Mouse (Mus musculus): ENCODE results near the gene Olfr172.
A peak's percentile ranks its signal among the peaks of the same experiment; 100 is the strongest.

The Olfr172 gene

DNA sequence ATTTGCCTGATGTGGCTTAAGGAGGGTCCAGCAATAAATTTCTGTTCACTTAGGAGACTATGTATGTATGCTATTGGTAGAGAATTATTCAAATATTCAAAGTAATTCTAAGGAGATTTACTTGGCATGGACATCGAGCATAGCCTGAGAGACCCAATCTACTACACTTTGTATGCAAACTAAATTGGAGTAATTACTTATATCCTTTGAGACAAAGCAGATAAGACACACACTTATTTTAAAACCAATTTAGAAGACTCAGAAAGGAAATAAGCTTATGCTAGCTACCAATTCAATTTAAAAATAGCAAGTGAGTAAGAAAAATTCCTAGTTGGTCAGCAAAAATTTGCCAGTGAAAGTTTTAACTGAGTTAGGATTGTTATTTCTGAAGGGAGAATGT, at the start of gene Olfr172:
TSS of gene Olfr172 (minus strand) at position 101 of the 400 bp plus-strand sequence.
- no peak for DNase-seq (ENCODE audit: low read depth, low spot score)

DNA sequence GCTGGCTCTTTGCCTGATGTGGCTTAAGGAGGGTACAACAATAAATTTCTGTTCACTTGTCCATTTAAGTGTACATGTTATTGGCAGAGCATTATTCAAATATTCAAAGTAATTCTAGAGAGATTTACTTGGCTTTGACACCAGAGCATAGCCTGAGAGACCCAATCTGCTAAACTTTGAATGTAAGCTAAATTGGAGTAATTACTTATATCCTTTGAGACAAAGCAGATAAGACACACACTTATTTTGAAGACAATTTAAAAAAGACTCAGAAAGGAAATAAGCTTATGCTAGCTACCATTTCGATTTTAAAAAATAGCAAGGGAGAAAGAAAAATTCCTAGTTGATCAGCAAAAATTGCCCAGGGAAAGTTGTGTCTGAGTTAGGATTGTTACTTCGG, 37.2 kb upstream of the Olfr172 start, which contains the start of gene Olfr173:
TSS of gene Olfr173 (minus strand) at position 101 of the 400 bp plus-strand sequence.
- no peak for DNase-seq (ENCODE audit: low read depth, low spot score)

DNA sequence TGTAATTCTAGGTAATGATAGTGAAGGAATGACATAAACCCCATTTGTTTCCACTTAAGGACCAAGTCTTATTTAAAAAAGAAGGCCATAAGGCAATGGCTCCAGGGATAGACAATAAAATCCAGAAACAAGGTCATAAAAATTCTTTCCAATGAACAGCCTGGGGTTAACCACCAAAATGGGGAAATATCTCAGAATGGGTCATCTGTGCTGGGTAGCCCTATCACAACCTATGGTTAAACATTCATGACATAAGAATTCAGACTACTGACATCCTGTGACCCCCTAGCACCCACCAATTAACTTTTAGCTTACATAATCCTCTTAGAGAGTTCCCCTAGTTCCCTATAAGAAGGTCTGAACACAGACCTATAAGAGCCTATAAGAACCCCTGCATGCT, 6.8 kb downstream of the Olfr172 start:
- DNase-seq (ENCODE audit: low read depth, low spot score), result peak; percentile 30

DNA sequence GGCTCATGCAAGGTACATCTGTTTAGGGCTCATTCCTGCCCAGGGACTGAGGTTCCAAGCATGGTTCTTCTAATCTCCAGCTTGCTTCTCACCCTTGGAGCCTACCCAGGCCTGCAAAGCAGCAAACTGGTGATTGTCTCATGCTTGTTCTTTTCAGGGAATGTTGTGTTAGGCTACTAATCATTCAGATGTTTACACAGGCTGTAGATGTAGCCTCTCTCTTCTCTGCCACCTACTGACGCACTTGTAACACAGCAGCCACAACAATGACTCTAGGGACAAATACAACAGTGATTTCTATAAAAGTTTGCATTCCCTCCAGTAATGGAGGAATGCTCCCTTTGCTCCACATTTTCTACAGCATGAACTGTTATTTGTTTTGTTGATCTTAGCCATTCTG, 11.7 kb downstream of the Olfr172 start:
- peak; percentile 3 for DNase-seq (ENCODE audit: low read depth, low spot score)

DNA sequence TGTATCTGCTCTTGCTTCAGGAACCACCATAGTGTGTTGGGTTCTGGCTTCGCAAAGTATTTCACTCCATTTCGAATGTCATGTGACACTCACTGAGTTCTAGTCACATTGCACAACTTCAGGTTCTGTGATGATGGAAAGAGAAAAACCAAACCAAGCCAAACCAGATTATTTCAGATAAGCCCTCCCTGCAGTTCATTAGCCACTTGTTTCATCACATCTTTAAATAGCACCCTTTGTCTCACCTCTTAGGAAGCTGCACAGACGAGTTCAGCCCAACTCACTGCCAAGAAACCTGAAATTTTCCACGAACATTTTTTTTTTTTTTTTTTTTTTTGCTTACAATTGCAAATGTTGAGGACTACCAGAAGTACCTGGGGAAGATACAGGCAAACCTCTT, 16.3 kb downstream of the Olfr172 start:
- DNase-seq (ENCODE audit: low read depth, low spot score), result no peak

DNA sequence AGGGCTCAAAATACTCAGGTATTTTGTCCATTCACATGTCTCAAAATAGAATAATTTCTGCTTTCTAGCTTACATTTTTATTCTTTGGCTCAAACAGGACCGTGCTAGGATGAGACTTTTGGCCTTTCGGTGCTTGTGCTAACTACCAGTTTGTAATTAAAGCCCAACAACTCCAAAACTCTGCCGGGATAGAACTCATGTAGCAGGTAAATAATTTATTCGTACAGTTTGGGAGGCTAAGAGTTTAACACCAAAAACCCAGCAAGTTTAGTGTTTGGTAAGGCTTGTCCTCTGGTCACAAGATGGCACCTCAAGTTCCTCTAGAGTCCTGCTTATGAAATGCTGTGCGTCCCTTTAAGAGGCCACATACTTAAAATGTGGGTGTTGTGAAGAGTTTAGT, 22.2 kb downstream of the Olfr172 start:
- no peak for DNase-seq (ENCODE audit: low read depth, low spot score)

DNA sequence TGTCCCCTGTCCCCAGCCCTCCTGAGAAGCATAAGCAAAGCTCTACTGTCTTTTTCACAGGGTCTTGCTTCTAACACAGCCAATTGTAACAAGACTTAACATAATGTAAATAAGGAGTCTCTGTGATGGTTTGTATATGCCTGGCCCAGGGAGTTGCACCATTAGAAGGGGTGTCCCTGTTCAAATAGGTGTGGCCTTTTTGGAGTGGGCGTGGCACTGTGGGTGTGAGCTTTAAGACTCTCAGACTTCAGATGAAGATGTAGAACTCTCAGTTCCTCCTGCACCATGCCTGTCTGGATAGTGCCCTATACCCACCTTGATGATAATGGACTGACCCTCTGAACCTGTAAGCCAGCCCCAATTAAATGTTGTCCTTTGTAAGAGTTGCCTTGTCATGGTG, 24.2 kb downstream of the Olfr172 start:
- DNase-seq (ENCODE audit: low read depth, low spot score), result no peak

DNA sequence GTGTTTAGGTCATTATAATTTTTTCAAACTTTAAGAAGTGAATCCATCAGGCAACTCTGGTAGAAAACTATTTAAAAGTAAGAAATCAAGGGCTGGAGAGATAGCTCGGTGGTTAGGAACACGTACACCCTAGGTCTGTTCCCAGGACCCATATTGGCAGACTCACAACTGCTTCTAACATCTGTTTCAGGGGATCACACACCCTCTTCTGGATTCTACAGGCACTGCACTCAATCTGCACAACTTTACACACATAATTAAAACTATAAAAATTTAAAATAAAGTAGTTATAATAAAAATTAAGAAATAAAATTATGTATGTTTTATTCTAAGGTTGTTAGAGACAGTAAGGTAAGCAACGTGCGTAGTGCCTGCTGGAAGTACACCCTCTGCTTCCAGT, 24.8 kb downstream of the Olfr172 start:
- DNase-seq (ENCODE audit: low read depth, low spot score), result no peak

DNA sequence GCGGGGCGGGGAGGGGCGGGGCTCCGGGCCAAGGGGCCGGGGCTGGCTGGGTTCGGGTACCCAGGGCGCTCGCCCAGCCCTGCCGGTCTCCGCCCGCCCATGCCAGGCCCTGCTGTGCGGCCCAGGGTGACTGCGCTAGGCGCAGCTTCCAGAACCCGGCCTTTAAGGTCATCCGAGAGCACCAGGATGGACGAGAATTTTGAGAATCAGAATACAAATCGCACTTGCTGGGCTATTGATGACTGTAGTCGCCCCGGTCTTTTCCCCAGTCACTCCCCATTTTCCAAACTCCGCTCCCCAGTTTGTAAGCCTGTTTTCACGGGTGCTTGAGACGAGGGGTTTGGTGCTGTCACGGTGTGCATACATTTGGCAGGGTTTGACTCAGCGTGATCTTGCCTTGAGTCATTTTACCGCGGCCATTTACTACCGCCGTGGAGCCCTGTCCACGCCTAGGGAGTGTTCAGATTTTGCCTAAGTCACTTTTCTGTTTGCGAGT, 34.8 kb downstream of the Olfr172 start:
- peak; percentile 16 for DNase-seq (ENCODE audit: low read depth, low spot score)

DNA sequence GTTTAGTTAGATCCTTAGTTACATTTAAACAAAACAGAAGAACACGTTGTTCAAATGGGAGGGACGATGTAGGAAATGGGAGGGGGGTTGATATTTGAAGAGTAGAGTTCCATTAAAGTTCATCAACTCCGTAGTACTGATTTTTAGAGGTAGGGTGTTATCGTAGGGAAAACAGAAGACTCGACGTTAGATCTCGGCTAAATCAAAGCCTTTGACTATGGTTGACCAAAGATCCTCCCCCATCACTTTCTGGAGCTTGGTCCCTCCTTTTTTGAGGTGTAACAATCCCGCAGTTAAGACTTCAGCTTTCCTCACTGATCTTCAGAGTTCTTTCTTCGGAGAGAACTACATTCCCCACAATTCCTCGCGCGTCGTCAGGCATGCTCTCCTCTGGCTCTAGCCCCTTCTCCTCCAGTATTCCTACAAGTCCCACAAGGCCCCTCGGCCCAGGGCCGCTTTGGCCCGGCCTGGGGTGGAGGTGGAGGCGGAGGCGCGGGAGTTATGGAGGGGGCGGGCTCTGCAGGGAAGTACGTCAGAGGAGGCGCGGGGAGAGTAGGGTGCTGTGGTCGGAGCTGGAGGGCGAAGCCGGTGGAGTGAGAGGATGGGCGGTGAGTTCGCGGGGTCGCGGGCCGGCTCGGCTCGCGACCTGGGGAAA, 35.4 kb downstream of the Olfr172 start, which contains the start of gene Cldnd1:
TSS of gene Cldnd1 (plus strand) at position 434 of the 655 bp plus-strand sequence.
- DNase-seq (ENCODE audit: low read depth, low spot score), result peak; percentile 95

DNA sequence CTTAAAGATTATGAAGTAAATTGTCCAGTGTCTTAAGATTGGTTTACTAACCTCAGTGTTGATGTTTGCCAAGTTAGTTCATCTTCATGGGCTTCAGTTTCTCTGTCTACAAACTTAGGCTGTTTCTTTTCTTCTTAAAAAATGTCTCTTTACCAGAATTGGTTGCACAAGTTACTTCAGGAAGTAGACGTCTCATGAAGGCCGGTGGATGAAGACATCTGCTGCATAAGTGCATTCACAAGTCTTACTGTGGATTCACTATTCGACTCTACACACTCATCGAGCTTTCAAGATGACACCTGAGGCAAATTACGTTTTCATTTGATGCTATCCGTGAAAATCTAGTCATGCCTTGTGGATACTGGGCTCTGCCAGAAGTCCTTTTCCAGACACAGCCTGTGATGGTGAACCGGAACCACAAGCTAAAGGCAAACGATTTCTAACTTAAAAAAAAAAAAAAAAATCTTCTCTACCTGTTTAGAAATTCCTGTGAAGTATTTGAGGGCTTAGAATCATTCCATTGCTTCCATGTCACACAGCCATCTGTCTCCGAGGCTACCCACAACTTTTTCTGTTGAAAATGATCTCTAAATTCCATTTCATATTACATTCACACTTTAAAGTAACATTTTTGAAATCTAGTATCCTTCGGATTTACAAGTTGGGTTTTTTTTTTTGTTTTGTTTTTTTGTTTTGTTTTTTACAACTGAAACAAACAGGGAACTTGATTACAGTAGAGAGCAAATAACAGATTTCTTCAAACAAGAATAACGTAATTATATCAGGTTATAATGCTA, 36.1 kb downstream of the Olfr172 start:
- no peak for DNase-seq (ENCODE audit: low read depth, low spot score)

DNA sequence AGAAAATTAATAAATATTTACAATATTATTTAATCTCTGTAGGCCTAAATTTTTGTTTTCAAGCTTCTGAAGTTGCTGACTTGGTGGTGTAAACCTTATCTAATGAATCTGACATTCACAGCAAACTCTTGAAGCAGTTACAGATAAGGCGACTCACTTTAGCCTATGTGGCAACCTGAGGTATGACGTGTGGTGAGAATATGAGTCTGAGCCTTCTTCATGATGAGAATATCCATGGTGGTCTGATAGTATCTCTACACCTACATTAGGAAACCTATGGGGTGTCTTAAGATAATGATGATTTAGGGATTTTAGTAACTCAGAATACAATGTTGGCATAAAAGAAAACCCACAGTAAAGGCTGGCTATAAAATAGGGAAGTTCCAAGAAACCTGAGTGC, 40.7 kb downstream of the Olfr172 start:
- DNase-seq (ENCODE audit: low read depth, low spot score), result no peak

DNA sequence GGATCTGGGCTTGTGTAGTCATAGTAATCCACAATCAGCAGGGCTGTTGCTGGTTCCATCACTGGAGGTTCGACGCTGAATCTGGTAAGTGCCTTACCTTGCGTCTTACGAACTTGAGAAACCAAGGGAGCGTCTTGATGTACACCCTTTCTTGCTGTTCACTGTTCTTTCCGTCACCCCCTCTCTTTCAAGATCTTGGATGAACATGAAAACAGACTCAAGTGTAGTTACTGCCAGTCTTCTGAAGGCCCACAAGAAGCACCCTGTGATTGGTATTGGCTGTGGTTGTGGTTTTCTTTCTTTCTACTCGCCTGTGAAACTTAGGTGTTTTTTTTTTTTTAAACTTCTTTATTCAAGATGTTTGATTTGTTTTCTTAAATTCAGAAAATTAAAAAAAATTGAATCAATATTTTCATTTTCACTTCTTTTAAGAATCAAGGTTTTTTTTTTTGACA, 44.3 kb downstream of the Olfr172 start, which contains the start of gene Gpr15:
TSS of gene Gpr15 (minus strand) at position 405 of the 455 bp plus-strand sequence.
- no peak for DNase-seq (ENCODE audit: low read depth, low spot score)

DNA sequence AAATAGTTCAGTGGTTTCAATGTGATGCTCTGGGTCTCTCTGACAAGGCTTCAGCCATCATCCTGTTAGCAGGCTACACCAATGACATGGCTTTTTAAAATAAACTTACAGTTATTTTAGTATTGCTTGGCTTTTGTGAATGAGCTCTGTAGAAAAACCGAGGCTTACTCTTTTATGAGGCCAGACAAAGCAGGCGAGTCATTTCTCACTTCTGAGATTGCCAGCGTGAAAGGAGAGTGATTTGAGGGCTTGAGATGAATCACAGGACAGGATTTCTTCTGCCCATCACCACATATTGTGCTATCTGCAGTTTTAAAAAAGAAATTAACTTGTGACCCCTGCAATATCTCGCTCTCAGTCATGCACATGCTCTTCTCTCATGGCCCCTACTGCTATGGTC, 48.0 kb downstream of the Olfr172 start:
- DNase-seq (ENCODE audit: low read depth, low spot score), result no peak

DNA sequence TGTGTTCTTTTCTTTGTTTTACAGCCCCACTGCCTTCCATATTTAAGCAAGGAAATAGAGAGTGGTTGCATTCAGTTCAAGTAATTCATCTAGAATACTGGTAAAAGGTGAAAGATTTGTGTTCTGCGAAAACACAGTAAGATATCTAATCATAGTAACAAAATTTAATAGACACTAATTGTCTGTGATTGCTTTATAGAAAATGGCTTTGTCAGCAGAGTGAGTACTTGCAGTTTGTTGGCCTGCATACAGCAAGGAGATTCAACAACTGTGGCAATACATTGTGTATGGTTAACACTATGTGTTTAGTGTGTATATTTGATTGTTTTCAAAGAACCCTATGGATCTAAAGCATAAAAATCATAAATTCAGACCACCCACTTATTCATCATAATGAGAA, 49.8 kb downstream of the Olfr172 start:
- DNase-seq (ENCODE audit: low read depth, low spot score), result no peak

DNA sequence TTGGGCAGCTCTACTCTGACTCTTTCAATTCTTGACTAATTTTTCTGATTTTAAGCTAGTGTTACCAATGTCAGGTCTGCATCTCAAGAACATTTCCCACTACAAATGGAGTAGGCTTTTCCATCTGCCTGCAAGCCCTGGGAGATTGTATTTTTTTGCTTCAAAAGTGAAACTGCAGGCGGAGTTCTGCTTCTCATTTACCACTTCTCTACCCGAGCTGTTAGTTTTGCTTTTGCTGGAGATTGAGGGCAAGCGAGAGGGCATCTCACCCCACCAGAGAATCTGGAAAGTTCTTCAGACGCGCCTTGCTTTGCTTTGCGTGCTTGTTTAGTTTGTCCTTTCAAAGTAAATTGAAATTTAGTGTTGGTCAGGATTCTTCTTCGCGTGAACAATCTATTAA, 50.8 kb downstream of the Olfr172 start:
- no peak for DNase-seq (ENCODE audit: low read depth, low spot score)

All from forelimb bud, embryonic 11.5 days (tissue).